Mouse (Mus musculus): ENCODE data around the gene Apex1.
A peak's percentile ranks its signal among the peaks of the same experiment; 100 is the strongest.

- 0 out of 4 replicates have a peak, but pooled peaks of 1 of the 2 experiments have one; percentile 7 for TF ChIP-seq POLR2A (IDR thresholded peaks at IDR 0.05; ENCODE audit: control insufficient read depth in 1 of 2, insufficient read depth in 1 of 2, low read depth in 1 of 2, low read length in 2 of 2, poor library complexity in 1 of 2)
- TF ChIP-seq EP300 (IDR thresholded peaks at IDR 0.05; ENCODE audit: low read depth in 1 of 2, low read length in 2 of 2): no peak
- TF ChIP-seq CTCF (IDR thresholded peaks at IDR 0.05 in 2 of 3, conservative IDR thresholded peaks at IDR 0.05 in 1 of 3; ENCODE audit: control insufficient read depth in 1 of 3, insufficient read depth in 1 of 3, low read depth in 2 of 3, low read length in 3 of 3, poor library complexity in 1 of 3, severe bottlenecking in 1 of 3): no peak
- TF ChIP-seq ZKSCAN1 (IDR thresholded peaks at IDR 0.05; ENCODE audit: low read depth, low read length): no peak
Observed at GRCm38 (mm10) chr14:50927366-50927765, 2.6 kb downstream of the Apex1 start.
